Mouse (Mus musculus) heart, postnatal 25 days (tissue): ENCODE results near the gene Pcca. TPM values are rescaled to one million over a fixed set of nuclear protein-coding genes. Genes with fewer than 3 reads are reported as not detected.

Experiments
- DNase-seq: peaks from one replicate; pipeline ENCODE4 v3.0.0; 2022; ENCODE audit warnings: low spot score
- intact Hi-C: fragments of 180-260 bp; cut with DNase I; formaldehyde crosslinking; loops from one replicate; pipeline ENCODE4 v1.15.1; 2025
- total RNA-seq, 2 experiments: library from RNA; stranded (reverse); gene quantifications; 2 replicates each; pipeline ENCODE4 v1.2.3; 2021

The Pcca gene
- total RNA-seq = 10 to 100 TPM; 78.0 to 90.8 TPM

GRCm38 (mm10) chr14:122534017-122534924 lies at the start of gene Pcca:
Gene Pcca (plus strand): TSS chr14:122534324.
- peak; percentile 96 for DNase-seq
- intact Hi-C loops = loop anchor here (10.0 kb wide), 1 partner anchor 101 kb away; no protein-coding TSS in a partner anchor

GRCm38 (mm10) chr14:122484458-122484843 lies 49.7 kb upstream of the Pcca start:
- no peak for DNase-seq
- intact Hi-C loops = no loop called here

DNA sequence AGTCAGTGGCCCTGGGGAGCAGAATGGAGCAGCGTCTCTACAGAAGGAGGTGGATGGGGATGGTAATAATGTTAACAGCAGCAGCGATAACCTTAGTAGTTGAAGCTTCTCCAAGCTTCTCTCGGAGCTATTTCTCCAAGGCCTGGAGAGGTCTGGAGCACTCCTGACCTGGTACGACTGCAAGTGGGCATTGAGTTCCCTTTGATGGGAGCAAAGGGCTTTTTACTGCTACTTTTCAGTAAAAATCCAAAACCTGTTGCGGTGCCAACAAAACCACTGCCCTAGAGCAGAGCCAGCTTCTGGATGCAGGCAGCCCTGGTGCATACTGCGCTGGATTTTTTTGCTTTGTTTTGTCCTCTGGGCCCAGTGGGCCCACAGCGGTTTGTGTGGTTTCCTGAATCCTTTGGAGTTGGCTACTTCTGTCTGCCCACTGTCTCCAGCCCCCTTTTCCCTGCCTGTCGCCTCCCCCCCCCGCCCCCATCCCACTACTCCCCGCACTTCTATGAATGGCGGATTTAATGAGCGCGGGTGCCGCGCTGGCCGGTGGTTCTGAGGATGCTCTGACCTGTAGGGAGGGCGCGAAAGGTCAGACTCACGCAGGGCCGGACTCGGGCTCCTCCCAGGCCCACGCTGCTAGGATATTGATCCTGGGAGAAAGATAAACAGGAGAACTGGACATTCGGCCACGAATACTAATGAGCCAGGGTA lies 49.1 kb upstream of the Pcca start:
- DNase-seq = no peak
- intact Hi-C loops = no loop called here

GRCm38 (mm10) chr14:122485635-122486181 lies 48.4 kb upstream of the Pcca start:
- no peak for DNase-seq
- intact Hi-C loops = no loop called here

- no peak for DNase-seq
- intact Hi-C loops = no loop called here
These were observed 47.5 kb upstream of the Pcca start for GRCm38 (mm10) chr14:122486611-122487010.

GRCm38 (mm10) chr14:122487366-122487765 lies 46.8 kb upstream of the Pcca start:
- intact Hi-C loops = no loop called here
- no peak for DNase-seq

GRCm38 (mm10) chr14:122489041-122489440 lies 45.1 kb upstream of the Pcca start:
- no peak for DNase-seq
- intact Hi-C loops = loop anchor here (2.0 kb wide), 2 partner anchors 16 to 82 kb away; no protein-coding TSS in a partner anchor

DNA sequence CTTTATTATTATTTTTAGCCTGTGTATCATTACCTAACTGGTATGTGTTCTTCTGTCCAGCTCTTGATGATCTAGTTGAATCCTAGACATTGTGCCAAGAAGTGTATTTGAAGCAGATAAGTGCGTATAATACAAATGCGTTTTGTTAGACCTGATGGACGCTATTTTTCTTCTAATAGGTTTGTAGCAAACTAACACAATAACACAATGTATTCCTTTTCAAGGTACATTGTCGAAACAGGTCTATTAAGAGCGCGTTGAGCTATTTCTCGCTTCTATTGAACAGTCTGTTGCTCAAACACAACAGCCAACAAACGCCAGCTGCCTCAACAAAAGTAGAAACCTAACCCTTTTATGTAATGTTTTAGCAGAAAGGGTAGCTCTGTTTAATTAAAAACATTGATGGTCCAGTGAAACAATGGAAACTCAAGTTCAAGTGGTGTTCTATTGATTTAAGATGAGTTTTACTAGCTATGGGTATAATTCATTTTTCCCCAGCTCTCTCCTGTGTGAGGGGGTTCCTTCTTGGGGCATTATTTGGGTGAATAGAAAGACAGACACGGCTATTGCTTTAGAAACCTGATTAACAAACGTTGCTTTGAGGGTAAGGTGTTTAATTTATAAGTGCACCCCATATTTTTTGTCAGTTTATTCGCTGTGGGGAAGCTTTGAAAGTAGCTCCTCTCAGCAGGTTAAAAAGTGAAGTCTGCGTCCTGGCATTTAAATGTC lies 44.3 kb upstream of the Pcca start:
- intact Hi-C loops = loop anchor here (2.0 kb wide), 2 partner anchors 17 to 83 kb away; no protein-coding TSS in a partner anchor
- no peak for DNase-seq

- intact Hi-C loops = no loop called here
- DNase-seq = no peak
These were observed 43.4 kb upstream of the Pcca start, which contains the start of gene Gm10837 for GRCm38 (mm10) chr14:122490441-122491328. Gene Gm10837 (plus strand): TSS chr14:122490586.

DNA sequence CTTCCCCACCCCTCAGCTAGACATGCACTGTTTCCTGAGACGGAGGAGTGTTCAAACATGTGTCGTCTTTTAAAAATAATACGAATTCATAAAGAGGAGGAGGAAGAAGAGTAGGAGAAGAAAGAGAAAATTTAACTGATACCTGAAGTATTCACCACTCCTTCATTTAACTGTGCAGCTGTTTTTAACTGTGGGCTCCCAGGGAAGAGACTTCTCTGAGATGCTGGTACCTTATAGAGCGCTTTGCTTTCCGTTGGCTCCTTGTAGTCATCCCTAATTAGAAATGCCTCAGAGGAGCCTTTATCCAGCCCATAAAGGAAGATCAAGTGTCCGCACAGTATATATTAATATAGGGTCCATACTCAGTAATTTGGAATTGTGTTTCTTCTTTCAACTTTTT lies 42.6 kb upstream of the Pcca start:
- intact Hi-C loops = no loop called here

DNA sequence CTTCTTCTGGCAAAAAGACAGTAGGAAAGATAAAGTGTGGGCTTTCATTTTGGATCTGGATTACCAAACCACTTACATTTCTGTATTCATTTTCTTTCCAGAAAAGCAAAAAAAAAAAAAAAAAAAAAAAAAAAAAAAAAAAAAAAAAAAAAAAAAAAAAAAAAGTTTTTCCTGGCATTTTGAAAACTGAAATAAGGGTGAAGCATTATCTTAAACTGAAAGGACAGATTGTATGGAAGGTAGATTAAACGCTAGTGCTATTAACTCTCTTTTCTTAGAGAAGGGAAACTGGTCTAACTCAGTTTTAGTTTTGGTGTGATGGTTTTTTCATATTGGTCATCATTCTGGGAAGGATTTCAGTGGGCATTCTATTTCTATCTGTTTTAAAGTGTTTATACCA lies 42.1 kb upstream of the Pcca start:
- no peak for DNase-seq
- intact Hi-C loops = no loop called here

More for the DNA sequence above, 42.6 kb upstream of the Pcca start:
- no peak for DNase-seq

GRCm38 (mm10) chr14:122509058-122509457 lies 25.1 kb upstream of the Pcca start:
- intact Hi-C loops = loop anchor here (1.0 to 5.0 kb wide), 2 partner anchors 128 to 367 kb away; no protein-coding TSS in a partner anchor
- no peak for DNase-seq

- intact Hi-C loops = loop anchor here (5.0 kb wide), 1 partner anchor 61 kb away; no protein-coding TSS in a partner anchor
- no peak for DNase-seq
These were observed 22.6 kb upstream of the Pcca start for GRCm38 (mm10) chr14:122511519-122511918.

DNA sequence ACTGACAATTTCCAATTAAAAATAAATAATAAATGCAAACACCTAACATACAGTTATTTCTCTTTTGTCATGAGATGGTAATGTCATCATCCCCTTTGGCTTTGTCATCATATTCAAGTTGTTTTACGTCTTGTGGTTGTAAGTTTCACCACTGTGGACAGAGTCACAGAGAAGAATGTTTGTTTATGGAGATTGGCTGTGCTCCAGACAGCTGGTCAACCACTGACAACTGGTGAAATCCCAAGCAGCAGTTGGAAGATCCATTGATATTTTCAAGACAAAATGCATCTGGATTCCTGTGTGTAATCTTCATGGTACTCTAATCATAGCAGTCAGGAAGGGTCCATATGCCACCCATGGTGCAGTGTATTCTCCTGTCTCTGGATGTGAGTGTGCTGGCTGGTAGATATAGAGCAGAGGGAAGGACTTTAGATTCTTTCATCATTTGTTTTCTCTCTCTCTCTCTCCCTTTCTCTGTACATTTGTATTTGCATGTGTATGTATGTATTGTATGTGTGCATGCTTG lies 20.6 kb upstream of the Pcca start:
- intact Hi-C loops = loop anchor here (5.0 kb wide), 1 partner anchor 59 kb away; no protein-coding TSS in a partner anchor

DNA sequence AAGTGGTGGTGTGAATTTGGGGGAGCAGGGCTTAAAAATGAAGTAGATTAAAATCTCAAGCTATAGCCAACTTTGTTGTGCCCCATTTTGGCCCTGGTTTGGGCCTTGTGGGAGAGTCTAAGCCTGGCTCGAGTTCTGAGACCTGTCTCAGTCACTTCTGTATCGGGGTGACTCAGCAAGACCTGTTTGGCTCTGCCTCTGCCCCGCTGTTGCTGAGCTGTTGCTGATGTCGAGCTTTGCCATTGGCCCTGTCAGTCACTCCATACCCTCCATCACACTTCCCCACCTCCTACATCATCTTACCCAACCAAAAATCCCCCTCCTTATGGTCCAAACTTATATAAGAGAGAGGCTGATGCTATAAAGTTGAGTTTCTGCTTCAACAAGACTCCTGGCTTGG lies 5.6 kb upstream of the Pcca start:
- intact Hi-C loops = no loop called here
- no peak for DNase-seq

More for the DNA sequence above, 20.6 kb upstream of the Pcca start:
- DNase-seq = no peak

- no peak for DNase-seq
- intact Hi-C loops = loop anchor here (10.0 kb wide), 1 partner anchor 99 kb away; no protein-coding TSS in a partner anchor
These were observed 1.9 kb downstream of the Pcca start for GRCm38 (mm10) chr14:122535986-122536385.

DNA sequence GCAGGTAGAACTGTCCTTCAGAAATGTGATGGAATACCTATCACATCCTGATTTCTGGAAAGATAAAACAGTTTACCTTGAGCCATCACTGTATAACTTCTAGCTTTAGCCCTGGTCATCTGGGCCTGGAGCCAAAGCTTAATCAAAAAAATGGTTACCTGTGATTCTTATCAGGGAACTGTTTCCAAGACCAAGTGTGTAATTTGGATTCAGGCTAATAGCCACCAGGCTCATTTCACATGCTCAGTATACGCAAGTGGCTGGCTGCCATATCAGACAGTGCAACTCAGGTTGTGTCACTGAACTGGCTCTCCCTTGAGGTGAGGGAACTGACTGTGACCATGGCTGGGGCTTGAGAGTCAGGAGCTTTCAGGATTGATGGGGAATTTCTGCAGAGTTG lies 14.3 kb downstream of the Pcca start:
- intact Hi-C loops = no loop called here
- no peak for DNase-seq

DNA sequence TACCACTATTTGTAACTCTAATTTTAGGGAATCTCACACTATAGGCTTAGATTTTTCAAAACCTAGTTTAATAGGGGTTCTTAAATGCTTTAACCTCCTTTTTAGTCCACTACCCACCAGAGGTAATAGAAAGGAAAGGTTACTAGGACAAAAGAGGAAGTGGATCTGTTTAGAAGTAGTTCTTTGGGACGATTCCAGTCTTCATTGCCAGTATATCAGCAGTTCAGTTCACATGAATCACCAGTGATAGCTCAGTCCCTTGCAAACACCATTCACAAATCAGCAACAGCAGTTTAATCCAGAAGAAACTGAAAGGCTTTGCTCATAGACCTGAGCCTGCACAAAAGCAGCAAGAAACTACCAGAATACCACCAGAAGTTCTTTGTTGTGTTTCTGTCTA lies 14.8 kb downstream of the Pcca start:
- no peak for DNase-seq
- intact Hi-C loops = no loop called here
